Mouse (Mus musculus): ENCODE data around the gene Wdr17. TPM values are rescaled to one million over a fixed set of nuclear protein-coding genes. Genes with fewer than 3 reads are reported as not detected.

The Wdr17 gene
- polyA plus RNA-seq, 1 experiment from 2014 or later, result 15.1 TPM

GRCm38 (mm10) chr8:54780134-54780942 is 106.6 kb downstream of the Wdr17 start:
- Histone ChIP-seq H3K9me3 (replicated peaks) (no peaks in the 10 kb centered on the region), H3K36me3 (no peaks in the 10 kb centered on the region), H3K27ac (replicated peaks) (peak overlapping the region; percentile 65), H3K4me3 (replicated peaks) (peak overlapping the region; percentile 41), H3K4me1 (peaks cover 15% of the 10 kb centered on the region), H3K9ac (replicated peaks) (peak overlapping the region; percentile 52), H3K4me2 (peak overlapping the region; percentile 84), H3K27me3 (replicated peaks) (no peaks in the 10 kb centered on the region)
- ATAC-seq (ENCODE audit: low FRiP score), result peak; percentile 82
- 8% methylated on average over 16 of the region's 16 CpGs for WGBS

GRCm38 (mm10) chr8:54779317-54780133 is 107.5 kb downstream of the Wdr17 start:
- ATAC-seq (ENCODE audit: low FRiP score), result peak; percentile 63
- no peaks in the 10 kb centered on the region for H3K36me3 ChIP-seq
- H3K4me3 ChIP-seq (replicated peaks), result peak overlapping the region; percentile 41
- H3K4me2 ChIP-seq, result peak overlapping the region; percentile 84
- peaks cover 15% of the 10 kb centered on the region for H3K4me1 ChIP-seq
- peak overlapping the region; percentile 52 for H3K9ac ChIP-seq (replicated peaks)
- WGBS, result 1% methylated on average over 23 of the region's 23 CpGs
- no peaks in the 10 kb centered on the region for H3K27me3 ChIP-seq (replicated peaks)
- H3K9me3 ChIP-seq (replicated peaks), result no peaks in the 10 kb centered on the region
- peak overlapping the region; percentile 65 for H3K27ac ChIP-seq (replicated peaks)

GRCm38 (mm10) chr8:54777012-54777411 is 110.0 kb downstream of the Wdr17 start:
- no peak overlapping the region for H3K27ac ChIP-seq (replicated peaks)
- H3K9me3 ChIP-seq (replicated peaks), result no peaks in the 10 kb centered on the region
- H3K4me1 ChIP-seq, result peaks cover 15% of the 10 kb centered on the region
- ATAC-seq (ENCODE audit: low FRiP score), result no peak
- no peak overlapping the region for H3K4me2 ChIP-seq
- no peak overlapping the region for H3K4me3 ChIP-seq (replicated peaks)
- H3K9ac ChIP-seq (replicated peaks), result no peak overlapping the region
- no peaks in the 10 kb centered on the region for H3K36me3 ChIP-seq
- no peaks in the 10 kb centered on the region for H3K27me3 ChIP-seq (replicated peaks)

GRCm38 (mm10) chr8:54776241-54776640 is 110.7 kb downstream of the Wdr17 start:
- Histone ChIP-seq H3K4me3 (replicated peaks) (no peak overlapping the region), H3K4me2 (no peak overlapping the region), H3K36me3 (no peaks in the 10 kb centered on the region), H3K4me1 (peaks cover 15% of the 10 kb centered on the region), H3K9me3 (replicated peaks) (no peaks in the 10 kb centered on the region), H3K27me3 (replicated peaks) (no peaks in the 10 kb centered on the region), H3K27ac (replicated peaks) (no peak overlapping the region), H3K9ac (replicated peaks) (no peak overlapping the region)
- no peak for ATAC-seq (ENCODE audit: low FRiP score)

GRCm38 (mm10) chr8:54757646-54758045 is 129.3 kb downstream of the Wdr17 start:
- Histone ChIP-seq H3K9me3 (replicated peaks) (no peaks in the 10 kb centered on the region), H3K4me2 (no peak overlapping the region), H3K27me3 (replicated peaks) (no peaks in the 10 kb centered on the region), H3K36me3 (no peaks in the 10 kb centered on the region), H3K4me3 (replicated peaks) (no peak overlapping the region), H3K27ac (replicated peaks) (no peak overlapping the region), H3K4me1 (no peaks in the 10 kb centered on the region), H3K9ac (replicated peaks) (no peak overlapping the region)
- no peak for ATAC-seq (ENCODE audit: low FRiP score)
- 96% methylated on average over 1 of the region's 1 CpGs for WGBS

GRCm38 (mm10) chr8:54736660-54737312 is 150.2 kb downstream of the Wdr17 start:
- H3K4me2 ChIP-seq, result no peak overlapping the region
- H3K27me3 ChIP-seq (replicated peaks), result no peaks in the 10 kb centered on the region
- ATAC-seq (ENCODE audit: low FRiP score), result peak; percentile 73; the same call in 1 of the 2 replicates
- no peak overlapping the region for H3K4me3 ChIP-seq (replicated peaks)
- H3K9ac ChIP-seq (replicated peaks), result no peak overlapping the region
- WGBS, result 58% methylated on average over 5 of the region's 5 CpGs
- H3K9me3 ChIP-seq (replicated peaks), result no peaks in the 10 kb centered on the region
- no peaks in the 10 kb centered on the region for H3K36me3 ChIP-seq
- H3K4me1 ChIP-seq, result no peaks in the 10 kb centered on the region; the same call in 1 of the 2 replicates
- H3K27ac ChIP-seq (replicated peaks), result no peak overlapping the region

GRCm38 (mm10) chr8:54724668-54725035 is 162.3 kb downstream of the Wdr17 start:
- H3K4me2 ChIP-seq, result peak overlapping the region; percentile 68
- ATAC-seq (ENCODE audit: low FRiP score), result peak; percentile 48
- H3K4me1 ChIP-seq, result peaks cover 9% of the 10 kb centered on the region
- no peaks in the 10 kb centered on the region for H3K27me3 ChIP-seq (replicated peaks)
- H3K36me3 ChIP-seq, result no peaks in the 10 kb centered on the region
- H3K9me3 ChIP-seq (replicated peaks), result no peaks in the 10 kb centered on the region
- peak overlapping the region; percentile 76 for H3K27ac ChIP-seq (replicated peaks)
- peak overlapping the region; percentile 51 for H3K9ac ChIP-seq (replicated peaks)
- peak overlapping the region; percentile 61 for H3K4me3 ChIP-seq (replicated peaks)
- WGBS, result 9% methylated on average over 8 of the region's 8 CpGs

- Histone ChIP-seq H3K36me3 (no peaks in the 10 kb centered on the region), H3K4me3 (replicated peaks) (peak overlapping the region; percentile 61), H3K27me3 (replicated peaks) (no peaks in the 10 kb centered on the region), H3K9ac (replicated peaks) (peak overlapping the region; percentile 51), H3K9me3 (replicated peaks) (no peaks in the 10 kb centered on the region), H3K4me1 (peaks cover 9% of the 10 kb centered on the region), H3K27ac (replicated peaks) (peak overlapping the region; percentile 76), H3K4me2 (peak overlapping the region; percentile 68)
- WGBS, result 1% methylated on average over 23 of the region's 23 CpGs
- peak; percentile 100 for ATAC-seq (ENCODE audit: low FRiP score)
Observed at GRCm38 (mm10) chr8:54723976-54724667, 162.9 kb downstream of the Wdr17 start.

- Histone ChIP-seq H3K9me3 (replicated peaks) (no peaks in the 10 kb centered on the region), H3K4me1 (no peaks in the 10 kb centered on the region), H3K27me3 (replicated peaks) (no peaks in the 10 kb centered on the region), H3K36me3 (no peaks in the 10 kb centered on the region), H3K27ac (replicated peaks) (no peak overlapping the region), H3K9ac (replicated peaks) (no peak overlapping the region), H3K4me2 (no peak overlapping the region), H3K4me3 (replicated peaks) (no peak overlapping the region)
- ATAC-seq (ENCODE audit: low FRiP score), result no peak
- 75% methylated on average over 4 of the region's 4 CpGs for WGBS
Observed at GRCm38 (mm10) chr8:54718515-54718914, 168.5 kb downstream of the Wdr17 start.

- Histone ChIP-seq H3K27ac (replicated peaks) (no peak overlapping the region), H3K27me3 (replicated peaks) (no peaks in the 10 kb centered on the region), H3K9ac (replicated peaks) (no peak overlapping the region), H3K36me3 (no peaks in the 10 kb centered on the region), H3K9me3 (replicated peaks) (no peaks in the 10 kb centered on the region), H3K4me2 (no peak overlapping the region), H3K4me3 (replicated peaks) (no peak overlapping the region), H3K4me1 (no peaks in the 10 kb centered on the region)
- 61% methylated on average over 2 of the region's 2 CpGs for WGBS
- no peak for ATAC-seq (ENCODE audit: low FRiP score)
Observed at GRCm38 (mm10) chr8:54705743-54706142, 181.2 kb downstream of the Wdr17 start.

- H3K27ac ChIP-seq (replicated peaks), result no peak overlapping the region
Observed at GRCm38 (mm10) chr8:54671806-54672205, 215.2 kb downstream of the Wdr17 start.

More at GRCm38 (mm10) chr8:54671806-54672205, 215.2 kb downstream of the Wdr17 start:
- Histone ChIP-seq H3K4me1 (no peaks in the 10 kb centered on the region), H3K9me3 (replicated peaks) (no peaks in the 10 kb centered on the region), H3K4me2 (no peak overlapping the region), H3K36me3 (no peaks in the 10 kb centered on the region), H3K27me3 (replicated peaks) (no peaks in the 10 kb centered on the region), H3K9ac (replicated peaks) (no peak overlapping the region), H3K4me3 (replicated peaks) (no peak overlapping the region)
- no peak for ATAC-seq (ENCODE audit: low FRiP score)
